Mouse (Mus musculus) mesoderm, embryonic 11.5 days (tissue): Measurements from ENCODE around the gene Dclk2.

Source experiments
- DNase-seq: peaks from one replicate; pipeline ENCODE4 v3.0.0-alpha.2; 2012; ENCODE audit warnings: low read depth, low spot score

Dclk2 gene

GRCm38 (mm10) chr3:86759834-86760233 is 160.8 kb downstream of the Dclk2 start:
- DNase-seq, result no peak

GRCm38 (mm10) chr3:86759383-86759782 is 161.3 kb downstream of the Dclk2 start:
- no peak for DNase-seq

- DNase-seq, result no peak
Measured at GRCm38 (mm10) chr3:86758727-86759126, 161.9 kb downstream of the Dclk2 start.

GRCm38 (mm10) chr3:86756548-86756947 is 164.1 kb downstream of the Dclk2 start:
- no peak for DNase-seq

GRCm38 (mm10) chr3:86754595-86755557 is 165.8 kb downstream of the Dclk2 start:
- no peak for DNase-seq

GRCm38 (mm10) chr3:86754178-86754577 is 166.5 kb downstream of the Dclk2 start:
- no peak for DNase-seq

GRCm38 (mm10) chr3:86750652-86751051 is 170.0 kb downstream of the Dclk2 start:
- DNase-seq, result no peak

- DNase-seq, result no peak
Measured at GRCm38 (mm10) chr3:86745769-86746512, 174.7 kb downstream of the Dclk2 start.

- DNase-seq, result no peak
Measured at GRCm38 (mm10) chr3:86745348-86745747, 175.3 kb downstream of the Dclk2 start.

- no peak for DNase-seq
Measured at GRCm38 (mm10) chr3:86739745-86740144, 180.9 kb downstream of the Dclk2 start.

- no peak for DNase-seq
Measured at GRCm38 (mm10) chr3:86738831-86739230, 181.8 kb downstream of the Dclk2 start.
